Mouse (Mus musculus): ENCODE data around the gene Arnt2. TPM values are rescaled to one million over a fixed set of nuclear protein-coding genes. Genes with fewer than 3 reads are reported as not detected.

The Arnt2 gene
- total RNA-seq, 4 experiments from 2014 or later = 149 to 171 (median 168) TPM

DNA sequence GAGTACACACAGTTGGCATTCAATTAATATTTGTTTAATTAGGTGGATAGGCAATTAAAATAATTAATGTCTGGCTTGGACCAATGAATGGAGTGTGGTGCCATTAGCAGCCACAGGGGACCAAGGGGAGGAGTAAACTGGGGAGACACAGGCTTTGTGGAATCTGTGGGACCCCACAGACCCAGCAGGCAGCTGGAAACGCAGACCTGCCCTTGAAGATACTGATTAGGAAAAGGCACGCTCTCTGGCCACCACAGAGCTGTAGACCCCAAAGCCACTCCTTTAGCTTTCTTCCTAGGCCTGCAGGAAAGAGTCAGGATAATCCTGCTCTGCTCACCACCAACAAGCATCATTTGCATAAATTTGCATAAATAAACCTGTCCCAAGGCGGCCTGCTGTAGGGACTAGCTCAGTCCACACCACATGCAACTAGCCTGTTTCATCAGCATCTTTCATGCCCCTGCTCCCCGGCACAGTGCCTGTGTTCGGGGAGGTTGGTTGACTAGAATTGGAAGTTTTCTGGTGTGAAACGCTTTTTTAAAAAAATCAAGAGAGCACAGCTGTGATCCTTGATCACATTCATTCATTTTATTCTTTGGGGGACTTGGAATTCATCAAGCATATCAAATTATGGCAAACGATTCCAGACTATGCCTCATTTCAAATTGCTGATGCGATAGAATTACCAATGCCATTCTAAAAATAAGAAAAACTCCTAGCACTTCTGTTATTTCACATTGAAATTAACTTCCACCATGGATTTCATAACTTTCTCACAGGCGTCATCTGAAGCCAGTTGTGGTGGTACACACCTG, 8.1 kb downstream of the Arnt2 start:
- DNase-seq (ENCODE audit: low spot score in 2 of 2) = no peak

DNA sequence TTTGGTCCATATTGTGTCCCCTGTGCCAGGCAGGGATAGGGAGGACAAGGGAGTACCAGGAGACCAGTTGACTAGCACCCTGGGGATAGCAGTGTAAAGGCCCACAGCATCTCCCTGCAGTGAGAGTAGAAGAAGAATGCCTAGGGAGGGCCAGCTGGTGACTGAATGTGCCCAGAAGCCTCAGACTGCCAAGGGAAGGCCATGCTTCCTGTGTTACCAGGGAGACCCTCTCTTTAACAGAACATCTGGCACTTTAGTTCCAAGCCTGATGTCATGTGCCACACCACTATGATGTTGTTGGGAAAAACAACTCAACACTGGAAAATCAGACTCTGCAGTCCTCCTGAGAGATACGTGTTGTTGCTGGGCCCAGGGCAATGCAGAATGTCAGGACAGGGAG, 12.7 kb downstream of the Arnt2 start:
- no peak for DNase-seq (ENCODE audit: low spot score in 2 of 2)

DNA sequence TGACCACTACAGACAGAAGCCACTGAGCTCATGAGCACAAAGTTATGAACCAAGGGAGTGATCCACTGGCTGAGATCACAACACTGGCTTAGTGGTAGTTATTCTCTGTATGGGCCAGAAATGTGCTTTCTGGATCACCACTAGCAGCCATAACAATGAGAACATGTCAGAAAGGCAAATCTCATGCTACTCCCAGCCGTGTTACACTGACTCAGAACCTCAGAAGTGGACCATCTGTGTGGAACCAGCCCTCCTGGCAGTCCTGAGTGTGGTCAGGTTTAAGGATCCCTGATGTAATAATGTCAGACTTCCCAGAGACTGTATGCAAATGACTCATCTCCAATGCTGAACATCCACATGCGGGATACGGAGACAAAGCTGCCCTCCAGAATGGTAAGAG, 13.4 kb downstream of the Arnt2 start:
- no peak for DNase-seq (ENCODE audit: low spot score in 2 of 2)

DNA sequence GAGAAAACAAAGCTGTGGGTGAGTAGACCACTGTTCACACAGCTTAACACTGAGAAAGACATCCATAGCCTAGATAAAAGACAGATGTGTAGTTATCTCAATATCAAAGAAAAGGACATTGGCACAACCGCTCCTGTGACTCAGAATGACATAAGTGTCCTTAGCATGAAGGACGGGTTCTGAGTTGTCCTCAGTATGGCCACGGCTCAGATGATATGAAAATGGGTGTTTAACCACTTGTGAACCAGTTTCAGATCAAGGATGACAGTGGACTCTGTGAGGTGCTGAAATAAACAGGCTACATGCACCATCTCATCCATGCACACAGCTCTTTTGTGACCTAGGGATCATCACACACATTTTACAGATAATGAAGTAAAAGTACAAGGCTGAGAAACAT, 22.1 kb downstream of the Arnt2 start:
- no peak for DNase-seq (ENCODE audit: low spot score in 2 of 2)

DNA sequence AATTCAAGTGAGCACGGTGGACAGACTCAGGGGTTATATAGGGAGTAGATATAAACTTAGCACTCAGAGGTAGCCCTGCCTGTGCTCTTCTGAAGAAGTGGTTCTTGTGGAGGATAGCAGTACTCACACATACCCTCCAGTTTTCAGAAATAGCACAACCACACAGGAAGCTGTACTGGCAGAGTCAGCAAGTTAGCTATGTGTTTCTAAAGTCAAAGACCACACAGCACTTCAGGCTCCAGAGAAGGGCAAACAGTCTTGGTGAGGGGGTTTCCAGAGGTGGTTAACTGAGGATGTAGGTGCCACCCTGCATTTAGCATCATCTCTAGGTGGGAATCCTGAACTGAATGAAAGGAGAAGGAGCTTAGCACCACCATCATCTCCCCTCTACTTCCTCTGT, 23.5 kb downstream of the Arnt2 start:
- DNase-seq (ENCODE audit: low spot score in 2 of 2) = no peak

DNA sequence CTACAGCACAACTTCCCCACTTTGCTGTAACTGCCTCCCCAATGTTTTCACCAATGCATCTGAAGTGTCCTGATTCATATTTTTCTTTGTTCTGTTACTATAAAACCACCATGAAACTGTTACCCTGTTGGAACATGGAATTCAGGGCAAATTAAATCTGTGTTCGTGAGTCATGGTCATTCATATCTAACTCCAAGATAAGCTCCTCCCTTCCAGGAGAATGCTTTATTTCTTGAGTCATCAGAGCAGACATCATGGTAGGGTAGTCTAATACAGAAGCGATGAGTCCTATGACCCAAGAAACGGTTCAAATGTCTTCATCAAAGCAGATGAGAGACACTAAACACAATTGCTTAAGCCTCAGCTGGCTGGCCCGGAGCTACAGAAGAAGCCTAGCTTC, 25.2 kb downstream of the Arnt2 start:
- DNase-seq (ENCODE audit: low spot score in 2 of 2) = no peak

DNA sequence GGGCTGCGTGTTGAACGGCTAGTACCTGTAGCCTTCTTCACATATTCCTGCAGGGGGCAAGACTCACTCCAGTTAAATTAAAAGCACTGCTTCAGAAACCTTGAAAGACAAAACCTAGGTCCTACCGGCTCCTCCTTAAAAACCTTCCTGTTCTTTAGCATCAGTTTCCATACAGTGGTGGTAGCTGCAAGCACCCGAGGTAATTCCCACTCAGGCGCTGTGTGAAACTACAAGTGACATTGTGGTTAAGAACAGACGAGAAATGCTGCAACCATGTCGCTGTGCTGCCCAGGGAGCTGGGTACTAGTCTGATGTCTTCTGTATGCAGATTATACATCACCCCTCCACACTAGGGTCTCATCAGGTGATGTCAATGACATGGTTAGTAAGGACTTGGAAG, 25.9 kb downstream of the Arnt2 start:
- no peak for DNase-seq (ENCODE audit: low spot score in 2 of 2)

DNA sequence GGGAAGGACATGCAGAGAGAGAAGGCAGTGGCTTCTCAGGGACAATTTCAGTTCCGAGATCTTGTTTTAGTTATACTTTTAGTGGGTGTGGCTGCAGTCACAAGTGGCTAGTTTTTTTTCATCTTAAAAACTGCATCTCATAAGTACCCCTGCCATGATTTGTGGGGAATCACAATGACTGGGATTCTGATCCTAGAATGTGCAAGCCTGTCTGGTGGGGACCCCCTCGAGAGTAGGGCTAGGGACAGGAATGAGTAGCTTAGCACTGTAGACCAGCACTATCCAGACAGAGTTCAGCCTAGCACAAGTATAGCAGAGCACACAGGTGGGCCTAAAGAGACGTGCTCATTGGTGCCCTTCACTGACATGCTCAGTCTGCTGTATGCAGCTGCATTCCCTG, 27.6 kb downstream of the Arnt2 start:
- no peak for DNase-seq (ENCODE audit: low spot score in 2 of 2)

DNA sequence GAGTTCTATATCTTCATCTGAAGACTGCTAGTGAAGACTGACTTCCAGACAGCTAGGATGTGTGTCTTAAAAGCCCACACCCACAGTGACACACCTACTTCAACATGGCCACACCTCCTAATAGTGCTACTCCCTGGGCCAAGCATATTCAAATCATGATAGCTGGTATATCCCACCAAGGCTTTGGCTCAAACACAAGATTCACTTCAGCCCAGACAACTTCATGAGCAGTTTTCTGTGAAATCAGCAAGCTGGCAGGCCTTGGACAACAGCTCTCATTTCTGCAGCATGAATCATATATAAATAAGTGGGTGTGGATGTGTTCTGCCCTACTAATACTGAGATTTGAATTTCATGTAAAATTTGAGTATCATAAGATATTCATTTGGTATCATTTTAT, 29.2 kb downstream of the Arnt2 start:
- DNase-seq (ENCODE audit: low spot score in 2 of 2) = no peak

DNA sequence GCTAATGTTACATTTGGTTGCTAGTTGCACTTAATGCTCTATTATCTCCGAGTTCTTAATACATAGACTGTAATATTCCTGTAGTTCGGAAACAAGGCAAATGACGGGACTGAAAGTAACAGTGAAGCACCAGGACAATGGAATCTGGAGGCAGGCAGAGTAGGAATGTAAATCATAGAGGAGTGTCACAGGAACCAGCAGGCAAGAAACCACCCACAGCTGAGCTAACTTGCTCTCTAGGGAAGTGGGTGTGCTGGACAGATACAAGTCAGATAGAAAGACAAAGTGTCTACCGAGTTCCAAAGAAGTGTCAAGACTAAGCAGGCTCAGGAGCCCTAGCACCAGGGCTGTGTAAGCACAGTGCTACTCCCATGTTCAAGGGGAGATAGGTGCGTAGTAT, 32.6 kb downstream of the Arnt2 start:
- no peak for DNase-seq (ENCODE audit: low spot score in 2 of 2)

DNA sequence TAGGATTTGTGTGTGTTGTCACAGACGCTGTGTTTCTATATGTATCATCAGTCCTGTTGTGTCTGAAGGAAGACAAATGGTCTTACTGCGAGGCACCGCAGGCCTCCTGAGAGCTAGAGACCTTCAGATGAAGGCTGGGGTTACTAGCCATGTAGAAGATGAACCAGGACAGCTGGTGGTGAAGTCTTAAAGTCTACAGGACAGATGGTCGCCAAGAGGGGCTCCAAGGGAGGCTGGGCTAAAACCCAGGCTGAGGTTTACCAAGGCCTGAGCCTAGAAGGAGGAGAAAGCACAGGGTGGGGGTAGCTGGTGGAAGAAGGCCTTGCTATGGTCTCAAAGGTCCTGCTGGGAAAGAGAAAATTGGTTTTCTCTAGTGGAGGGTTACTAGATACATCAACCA, 36.3 kb downstream of the Arnt2 start:
- no peak for DNase-seq (ENCODE audit: low spot score in 2 of 2)

DNA sequence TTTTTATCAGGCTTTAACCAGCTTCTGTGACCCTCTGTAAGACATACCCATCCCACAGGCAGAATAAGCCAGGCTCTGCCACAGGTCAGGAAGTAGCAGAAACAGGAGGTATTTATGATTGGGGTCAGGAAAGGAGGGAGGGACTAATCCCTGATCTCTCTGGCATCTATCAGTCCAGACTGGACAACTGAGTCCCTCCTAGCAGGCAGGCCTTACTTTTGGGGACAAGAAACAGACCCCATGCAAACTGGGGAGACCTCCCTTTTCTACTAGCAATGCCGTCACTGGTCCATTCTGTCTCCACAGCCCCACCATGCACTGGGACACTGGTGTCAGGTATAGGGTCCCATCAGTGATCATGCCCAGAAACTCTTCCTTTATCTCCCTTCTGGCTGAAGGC, 37.1 kb downstream of the Arnt2 start:
- DNase-seq (ENCODE audit: low spot score in 2 of 2) = no peak

DNA sequence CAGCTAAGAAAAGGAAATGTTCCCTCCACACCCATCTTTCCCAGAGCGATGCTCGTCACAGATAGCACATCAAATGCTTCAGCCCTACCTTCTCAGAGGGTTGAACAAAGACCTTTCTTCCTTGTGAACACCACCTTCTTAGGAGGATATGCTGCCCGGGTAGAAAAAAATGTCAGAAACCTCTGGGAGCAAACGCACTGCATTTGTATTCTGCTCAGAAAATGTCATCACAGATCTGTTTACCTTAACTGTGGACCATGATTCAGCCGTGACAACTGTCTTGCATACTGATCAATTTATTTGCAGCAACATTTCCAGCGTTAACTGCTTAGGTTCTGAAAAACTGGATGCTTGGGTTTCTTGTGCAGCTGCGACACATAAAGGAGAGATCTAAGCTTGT, 37.7 kb downstream of the Arnt2 start:
- no peak for DNase-seq (ENCODE audit: low spot score in 2 of 2)

DNA sequence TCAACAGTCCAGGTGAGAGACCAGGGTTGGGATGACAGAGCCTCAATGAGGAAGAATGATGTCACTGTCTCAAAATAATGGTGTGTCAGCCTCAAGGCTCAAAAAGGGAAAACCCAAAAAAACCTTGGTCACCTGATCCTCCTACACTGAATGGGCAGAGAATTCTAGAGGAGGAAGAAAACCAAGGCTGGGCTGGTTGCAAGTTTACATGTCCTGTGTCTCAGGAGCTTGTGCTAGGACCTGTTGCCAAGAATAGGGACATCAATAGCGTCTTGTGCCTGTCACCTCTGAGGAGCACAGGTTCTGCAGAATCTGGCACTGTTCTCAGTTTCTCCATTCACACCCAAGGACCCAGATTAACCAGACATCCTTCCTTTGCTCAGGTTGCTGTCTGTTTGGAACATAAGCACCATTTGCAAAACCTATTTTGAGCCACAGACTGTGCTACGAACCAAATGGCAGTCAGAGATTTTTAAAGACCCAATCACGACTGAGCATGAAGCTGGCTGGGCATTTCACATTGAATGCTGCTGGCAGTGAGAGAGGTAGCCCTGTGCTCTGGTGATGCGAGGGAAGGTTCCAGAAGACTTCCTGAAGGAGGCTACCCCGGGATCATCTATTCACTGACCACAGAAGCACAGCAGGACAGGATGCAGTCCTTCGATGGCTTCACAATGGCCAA, 38.9 kb downstream of the Arnt2 start:
- no peak for DNase-seq (ENCODE audit: low spot score in 2 of 2)

DNA sequence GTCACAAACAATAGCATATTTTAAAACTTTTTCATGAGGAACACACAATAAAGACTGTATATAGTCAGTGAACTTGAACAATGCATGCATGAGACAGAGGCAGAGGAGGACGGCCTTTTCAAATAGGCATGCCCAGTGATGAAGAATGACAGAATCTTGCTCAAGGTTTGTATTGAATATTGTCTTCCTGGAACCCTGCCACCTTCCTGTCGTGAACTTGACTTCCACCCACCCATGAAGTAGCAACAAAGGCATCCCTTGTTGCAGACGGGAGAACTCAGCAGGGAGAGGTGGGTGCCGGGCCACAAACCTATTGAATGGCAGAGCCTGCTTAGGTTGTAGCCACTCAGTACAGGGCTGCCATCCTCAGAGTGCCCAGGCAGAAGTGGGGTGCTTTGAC, 43.7 kb downstream of the Arnt2 start:
- no peak for DNase-seq (ENCODE audit: low spot score in 2 of 2)

DNA sequence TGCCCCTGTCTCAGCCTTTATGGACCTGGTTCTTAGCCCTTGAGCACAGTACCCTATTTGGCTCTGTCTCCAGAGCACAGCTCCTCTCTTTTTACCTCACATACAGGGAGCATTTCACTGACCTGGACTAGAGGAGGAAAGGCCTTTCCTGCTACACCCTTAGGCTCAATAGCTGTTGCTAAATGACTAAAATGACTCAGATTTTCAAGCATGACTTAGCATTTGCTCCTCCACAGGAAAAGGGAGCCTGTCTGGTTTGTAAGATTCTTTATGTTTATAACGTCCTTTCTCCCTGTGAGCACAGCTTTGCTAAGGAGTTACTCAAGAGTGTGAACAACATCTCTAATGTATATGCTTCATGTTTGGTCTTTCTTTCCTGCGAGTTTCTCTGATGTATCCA, 47.3 kb downstream of the Arnt2 start:
- DNase-seq (ENCODE audit: low spot score in 2 of 2) = no peak

DNA sequence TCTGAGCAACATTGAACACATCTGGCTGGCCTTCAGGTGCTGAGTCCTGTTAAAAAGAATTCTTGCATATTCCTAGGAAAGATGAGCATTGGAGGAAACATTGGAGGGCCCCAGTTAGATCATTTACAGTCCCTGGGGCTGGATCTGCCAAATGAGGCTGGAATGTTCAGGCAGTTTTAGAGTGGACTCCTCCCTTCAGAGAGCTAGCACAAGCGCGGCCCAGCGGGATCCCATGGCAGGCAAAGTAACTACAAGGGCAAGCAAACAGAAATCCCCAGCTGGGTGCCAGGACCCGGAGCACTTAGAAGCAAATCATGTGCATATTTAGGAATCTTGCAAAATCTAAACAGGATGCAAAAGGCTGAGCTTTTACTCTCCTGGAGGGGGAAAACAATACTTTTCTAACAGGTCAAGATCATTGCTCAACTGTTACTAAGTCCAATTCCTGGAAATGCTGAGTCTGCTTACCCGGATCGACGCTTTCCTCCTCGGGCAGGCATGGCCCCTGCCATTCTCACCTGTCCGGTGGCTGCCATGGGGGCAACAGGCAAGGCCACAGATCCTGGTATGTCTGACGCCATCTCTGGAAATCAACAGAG, 48.8 kb downstream of the Arnt2 start:
- no peak for DNase-seq (ENCODE audit: low spot score in 2 of 2)

DNA sequence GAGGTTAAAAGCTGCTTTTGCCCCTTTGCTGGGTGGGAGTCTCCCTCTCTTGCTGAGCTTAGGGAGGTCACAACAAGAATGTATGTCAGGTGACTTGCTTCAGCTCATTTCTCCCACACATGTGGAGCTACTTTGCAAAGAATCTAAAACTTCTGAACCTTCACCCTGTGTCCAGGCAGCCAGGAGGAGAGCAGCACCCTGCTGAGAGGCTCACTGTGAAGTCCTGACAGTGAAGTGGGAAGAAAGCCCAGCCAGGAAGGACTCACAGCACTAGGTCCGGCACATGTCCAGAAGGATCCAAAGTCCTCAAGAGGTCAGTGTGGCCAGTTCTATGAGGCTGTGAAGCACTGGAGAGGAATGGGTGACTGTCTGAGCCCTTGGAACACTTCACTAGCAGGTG, 51.5 kb downstream of the Arnt2 start:
- DNase-seq (ENCODE audit: low spot score in 2 of 2) = no peak

DNA sequence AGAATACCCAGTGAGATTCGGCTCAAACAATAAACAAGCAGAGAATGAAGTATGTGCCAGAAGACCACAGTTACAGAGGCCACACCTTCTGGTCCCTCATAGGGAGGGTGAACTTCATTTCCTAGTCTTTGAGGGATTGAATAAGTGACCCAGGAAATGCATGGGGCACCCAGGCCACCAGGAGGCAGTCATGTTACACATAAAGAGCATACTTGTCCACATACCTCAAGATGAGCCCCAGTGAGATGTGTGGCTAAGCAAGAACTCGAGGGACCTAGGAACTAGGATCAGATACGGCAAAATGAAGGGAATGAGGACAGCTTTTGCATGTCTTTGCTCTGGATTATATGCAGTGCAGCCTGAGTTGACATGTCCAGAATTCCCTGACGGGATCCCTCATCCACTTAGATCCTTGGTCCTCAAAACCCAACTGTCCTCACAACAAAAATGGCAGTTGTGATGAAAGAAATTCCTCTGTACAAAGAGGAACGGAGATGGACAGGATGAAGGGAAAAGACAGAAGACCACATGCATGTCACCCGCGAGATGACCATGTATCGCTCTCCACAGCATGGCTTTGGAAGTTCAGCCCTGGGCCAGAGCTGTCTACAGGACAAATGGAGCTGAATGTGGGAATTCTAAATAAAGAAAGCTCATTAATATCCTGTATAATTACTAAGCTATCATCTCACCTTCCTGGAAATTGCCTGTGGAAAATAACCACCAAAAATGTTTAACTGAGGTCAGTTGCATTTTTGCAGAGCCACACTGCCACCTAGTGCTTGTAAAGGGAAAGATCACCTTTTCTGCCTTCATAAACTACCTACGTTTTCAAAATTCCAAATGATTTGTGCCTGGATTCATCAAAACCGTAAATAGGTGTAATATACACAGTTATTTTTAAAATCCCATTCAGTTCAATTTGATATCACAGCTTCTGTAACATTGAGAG, 54.1 kb downstream of the Arnt2 start:
- peak; percentile 55 to 72 for DNase-seq (ENCODE audit: low spot score in 2 of 2)

DNA sequence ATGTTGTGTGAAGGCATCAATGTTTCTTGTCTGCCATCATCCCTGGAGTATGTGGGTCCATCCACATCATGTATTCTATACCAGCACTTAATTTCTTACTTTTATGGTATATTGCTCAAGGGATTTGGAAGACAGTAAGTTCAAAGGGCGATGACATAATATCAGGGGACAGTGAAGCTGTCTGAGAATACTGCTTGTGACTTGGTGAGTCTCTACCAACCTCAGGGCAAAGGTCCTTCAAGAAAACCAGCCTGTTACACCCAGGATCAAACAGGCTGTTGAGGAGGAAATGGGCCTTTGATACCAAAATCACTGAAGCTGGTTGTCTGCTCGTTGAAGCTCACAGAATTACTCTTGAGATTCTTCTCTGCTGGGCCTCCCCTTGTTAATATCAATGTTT, 55.1 kb downstream of the Arnt2 start:
- no peak for DNase-seq (ENCODE audit: low spot score in 2 of 2)

DNA sequence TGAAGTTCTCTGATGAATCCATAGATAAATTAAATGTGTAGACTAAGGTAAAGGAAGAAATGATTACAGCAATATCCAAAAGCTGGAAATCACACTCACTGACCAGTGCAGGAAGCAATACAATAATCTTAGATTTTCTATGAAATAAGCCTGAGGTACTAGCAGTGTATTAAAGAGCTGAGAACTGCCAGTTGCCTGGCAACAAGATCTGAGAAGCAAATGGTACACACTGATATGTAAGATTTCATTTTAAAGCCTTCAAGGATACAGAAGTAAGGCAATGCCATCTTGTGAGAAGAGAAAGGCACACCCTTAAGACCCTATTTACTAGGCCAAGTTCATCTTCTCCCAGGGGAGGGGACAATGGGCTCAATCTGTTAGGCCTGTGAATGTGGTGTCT, 59.4 kb downstream of the Arnt2 start:
- DNase-seq (ENCODE audit: low spot score in 2 of 2) = no peak

DNA sequence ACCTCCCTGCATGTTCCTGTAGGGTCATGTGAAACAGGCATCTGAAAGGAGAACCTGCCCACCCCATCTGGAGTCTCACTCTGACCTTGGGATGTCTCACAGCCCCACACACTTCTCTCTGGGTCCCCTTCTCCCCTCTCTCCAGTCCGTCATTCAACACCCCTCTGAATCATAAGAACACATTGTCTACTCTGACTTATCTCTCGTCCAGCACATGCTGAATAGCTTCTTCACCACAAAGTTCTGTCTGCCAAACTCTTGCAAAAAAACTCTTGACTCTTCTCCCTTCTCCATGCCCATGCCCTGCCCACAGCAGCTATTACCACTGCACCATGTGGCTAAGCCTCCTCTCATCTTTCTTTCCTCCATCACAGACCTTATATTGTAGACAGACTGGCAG, 60.0 kb downstream of the Arnt2 start:
- DNase-seq (ENCODE audit: low spot score in 2 of 2) = no peak
